Mouse (Mus musculus) gastrocnemius, adult 2 months (tissue): ENCODE data around the gene Gars. TPM values are rescaled to one million over a fixed set of nuclear protein-coding genes. Genes with fewer than 3 reads are reported as not detected.

ENCODE experiments used
- DNase-seq: peaks from one replicate; pipeline ENCODE4 v3.0.0; 2022
- H3K27ac ChIP-seq: fragments of 200-600 bp; 2 replicates; pipeline ENCODE4 v1.8.1; 2022; ENCODE audit warnings: mild to moderate bottlenecking
- H3K4me3 ChIP-seq: fragments of 200-600 bp; 2 replicates; pipeline ENCODE4 v1.8.1; 2022; ENCODE audit warnings: mild to moderate bottlenecking, moderate library complexity
- CTCF ChIP-seq: fragments of 200-600 bp; IDR thresholded peaks from 2 replicates; pipeline ENCODE4 v1.8.1; 2022; ENCODE audit warnings: antibody characterized with exemption, mild to moderate bottlenecking, moderate library complexity
- intact Hi-C: fragments of 180-260 bp; cut with DNase I; formaldehyde crosslinking; loops from one replicate; pipeline ENCODE4 v1.15.1; 2025
- total RNA-seq, 2 experiments: library from RNA; stranded (reverse); gene quantifications; 2 replicates each; pipeline ENCODE4 v1.2.3; 2021

Gene Gars
- total RNA-seq, 2 experiments from 2014 or later, result 60.2 to 61.6 TPM

DNA sequence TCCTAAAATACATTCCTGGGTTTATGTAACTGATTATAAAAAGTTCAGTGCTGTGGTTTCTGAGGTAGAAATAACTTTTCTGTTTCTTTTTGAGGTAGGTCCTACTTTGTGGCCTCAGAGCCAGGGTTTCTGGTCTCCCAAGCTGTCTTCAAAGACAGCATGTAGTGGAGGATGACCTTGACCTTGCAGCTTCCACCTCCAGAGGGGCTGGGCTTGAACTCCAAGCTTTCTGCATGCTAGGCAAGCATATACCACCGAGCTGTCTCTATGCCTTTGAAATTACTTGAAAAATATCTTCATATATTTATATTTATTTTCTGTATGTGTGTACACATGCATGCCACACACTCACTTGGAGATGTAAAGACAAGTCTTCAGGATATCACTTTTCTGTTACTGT lies 2.2 kb downstream of the Gars start:
- intact Hi-C loops, result no loop called here
- H3K4me3 ChIP-seq, result no peak overlapping the region
- no peak overlapping the region for H3K27ac ChIP-seq
- no peak for TF ChIP-seq CTCF
- no peak for DNase-seq

DNA sequence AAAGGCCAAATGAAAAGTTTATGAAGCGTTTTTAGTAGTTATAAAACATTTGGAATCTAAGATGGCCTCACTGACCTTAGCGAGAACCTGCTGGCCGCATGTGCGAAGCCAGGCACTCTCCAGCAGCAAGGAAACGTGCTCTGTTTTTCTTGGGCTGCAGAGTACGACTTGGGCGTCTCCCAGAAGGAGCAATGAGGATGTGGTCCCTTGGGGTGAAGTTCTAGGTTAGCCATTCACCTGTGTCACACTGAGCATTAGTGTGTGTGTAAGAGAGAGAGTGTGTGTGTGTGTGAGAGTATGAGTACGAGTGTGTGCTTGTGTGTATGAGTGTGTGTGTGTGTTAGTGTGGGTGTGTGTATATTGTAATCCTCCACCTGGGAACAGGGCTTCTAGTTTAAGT lies 5.4 kb downstream of the Gars start:
- TF ChIP-seq CTCF, result no peak
- no peak for DNase-seq
- no peak overlapping the region for H3K27ac ChIP-seq
- intact Hi-C loops, result no loop called here
- no peak overlapping the region for H3K4me3 ChIP-seq

DNA sequence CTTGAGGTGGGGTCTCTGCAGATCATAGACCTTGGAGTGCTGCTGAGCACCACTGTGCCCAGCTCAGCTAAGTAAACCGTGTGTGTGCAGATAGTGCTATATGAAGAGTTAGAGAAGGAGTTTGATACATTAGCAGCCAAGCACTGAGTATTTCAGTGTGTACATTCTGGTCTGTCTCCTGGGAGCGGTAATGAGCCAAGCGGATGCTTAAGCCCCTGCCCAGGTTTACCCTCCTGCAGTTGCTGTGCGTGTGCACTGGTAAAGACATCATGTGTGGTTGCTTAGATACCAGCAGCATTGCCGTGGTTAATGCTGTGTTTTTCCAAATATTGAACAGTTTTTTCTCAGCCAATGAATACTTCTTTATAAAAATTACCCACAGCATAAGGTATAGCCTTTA lies 6.7 kb downstream of the Gars start:
- intact Hi-C loops, result no loop called here
- no peak overlapping the region for H3K4me3 ChIP-seq
- H3K27ac ChIP-seq, result no peak overlapping the region
- no peak for DNase-seq
- TF ChIP-seq CTCF, result no peak

DNA sequence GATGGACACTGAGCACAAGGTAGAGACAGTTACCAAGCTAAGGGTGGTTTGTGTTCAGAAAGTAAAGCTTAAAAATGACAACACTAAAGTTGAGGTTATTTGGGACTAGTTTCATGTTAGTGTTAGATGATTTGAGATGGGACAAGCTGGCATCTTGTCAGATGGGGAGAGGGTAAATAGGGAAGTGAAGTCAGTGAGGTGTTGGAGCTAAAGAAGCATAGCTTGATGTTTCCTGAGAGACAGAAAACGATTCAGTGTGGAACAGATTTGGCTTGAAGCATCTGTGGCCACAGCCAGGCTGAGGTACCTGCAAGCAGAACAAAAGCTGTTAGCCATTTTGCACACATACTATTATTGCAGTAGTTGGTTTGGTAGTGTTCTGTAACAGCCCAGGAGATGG lies 7.5 kb downstream of the Gars start:
- Histone ChIP-seq H3K27ac (no peak overlapping the region), H3K4me3 (no peak overlapping the region)
- TF ChIP-seq CTCF, result no peak
- DNase-seq, result no peak
- intact Hi-C loops, result no loop called here

DNA sequence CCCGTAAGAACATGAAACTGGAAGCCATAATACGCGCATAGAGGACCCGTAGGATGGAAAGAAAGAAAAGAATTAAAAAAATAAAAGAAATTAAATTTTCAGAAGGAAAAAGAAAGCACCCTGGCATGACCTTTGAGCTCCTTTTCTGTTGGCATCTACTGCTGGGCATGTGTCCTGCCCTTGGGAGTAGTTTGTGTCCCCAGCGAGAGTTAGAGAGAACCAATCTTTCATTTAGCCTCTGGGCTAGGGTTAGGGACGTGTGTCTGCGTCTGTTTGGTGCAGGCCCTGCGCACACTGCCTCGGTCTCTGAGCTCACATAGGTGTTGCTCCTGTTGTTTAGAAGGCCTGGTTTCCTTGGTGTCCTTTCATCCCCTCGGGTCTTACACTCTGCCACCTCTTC lies 11.4 kb downstream of the Gars start:
- intact Hi-C loops, result no loop called here
- H3K4me3 ChIP-seq, result no peak overlapping the region
- TF ChIP-seq CTCF, result no peak
- DNase-seq, result no peak
- H3K27ac ChIP-seq, result no peak overlapping the region

DNA sequence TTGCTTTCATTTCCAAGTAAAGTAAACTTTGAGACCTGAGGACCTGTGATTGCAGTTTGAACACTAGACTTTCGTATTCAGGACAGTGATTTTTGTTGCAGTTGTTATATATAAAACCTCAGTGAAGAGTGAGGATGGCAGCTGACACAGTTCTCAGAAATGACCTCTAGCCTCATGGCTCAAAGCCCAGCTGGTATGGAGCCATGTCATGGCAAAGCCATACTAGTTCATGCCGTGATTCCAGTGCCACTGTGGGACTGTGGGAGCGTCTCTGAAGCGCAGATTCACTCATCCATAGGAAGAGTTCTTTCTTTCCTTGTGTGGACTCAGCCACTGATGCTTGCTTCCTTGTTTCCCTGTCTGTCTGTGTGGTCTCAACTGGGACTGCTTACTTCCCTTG lies 16.7 kb downstream of the Gars start:
- DNase-seq, result no peak
- Histone ChIP-seq H3K27ac (no peak overlapping the region), H3K4me3 (no peak overlapping the region)
- intact Hi-C loops, result no loop called here
- TF ChIP-seq CTCF, result no peak

DNA sequence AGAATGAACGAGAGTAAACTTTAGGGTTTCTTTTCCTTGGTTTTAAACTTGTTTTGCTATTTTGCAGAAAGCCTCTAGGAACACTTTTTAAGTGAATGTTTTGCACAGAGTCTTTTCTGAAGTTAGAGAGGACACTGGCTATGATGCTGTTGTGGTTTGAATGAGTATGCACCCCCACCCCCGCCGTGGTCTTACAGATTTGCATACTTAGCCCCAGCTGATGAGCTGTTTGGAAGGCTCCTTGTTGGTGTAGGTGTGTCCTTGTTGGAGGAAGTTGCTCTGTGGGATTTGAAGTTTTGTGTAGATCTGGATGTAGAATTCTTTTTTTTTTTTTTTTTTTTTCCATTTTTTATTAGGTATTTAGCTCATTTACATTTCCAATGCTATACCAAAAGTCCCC lies 19.6 kb downstream of the Gars start:
- H3K4me3 ChIP-seq, result no peak overlapping the region
- intact Hi-C loops, result no loop called here
- no peak overlapping the region for H3K27ac ChIP-seq
- no peak for DNase-seq
- no peak for TF ChIP-seq CTCF

DNA sequence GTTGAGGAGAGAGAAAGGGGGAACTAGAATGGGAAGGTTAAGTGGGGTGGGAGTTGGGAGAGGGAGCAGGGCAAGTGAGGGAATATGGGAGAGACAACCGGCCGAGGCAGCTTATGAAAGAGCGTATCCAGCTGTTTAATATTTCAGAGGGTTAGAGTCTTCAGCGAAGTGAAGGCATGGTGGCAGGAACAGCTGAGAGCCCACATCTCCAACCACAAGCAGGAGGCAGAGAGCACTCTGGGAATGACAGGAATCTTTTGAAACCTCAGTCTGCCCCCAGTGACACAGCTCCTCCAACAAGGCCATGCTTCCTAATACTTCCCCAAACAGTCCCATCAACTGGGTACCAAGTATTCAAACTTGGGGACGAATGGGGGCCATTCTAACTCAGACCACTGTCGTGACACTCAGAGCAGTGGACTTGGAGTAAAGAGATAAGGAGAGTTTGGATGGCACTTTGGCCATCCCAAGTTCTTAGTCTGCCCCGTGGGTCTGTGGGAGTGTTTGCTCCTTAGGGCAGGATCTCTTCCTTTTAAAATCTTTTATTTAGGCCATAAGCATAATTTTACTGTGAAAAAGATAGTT lies 22.5 kb downstream of the Gars start:
- DNase-seq, result no peak
- Histone ChIP-seq H3K4me3 (no peak overlapping the region), H3K27ac (no peak overlapping the region)
- intact Hi-C loops, result no loop called here
- TF ChIP-seq CTCF, result no peak

DNA sequence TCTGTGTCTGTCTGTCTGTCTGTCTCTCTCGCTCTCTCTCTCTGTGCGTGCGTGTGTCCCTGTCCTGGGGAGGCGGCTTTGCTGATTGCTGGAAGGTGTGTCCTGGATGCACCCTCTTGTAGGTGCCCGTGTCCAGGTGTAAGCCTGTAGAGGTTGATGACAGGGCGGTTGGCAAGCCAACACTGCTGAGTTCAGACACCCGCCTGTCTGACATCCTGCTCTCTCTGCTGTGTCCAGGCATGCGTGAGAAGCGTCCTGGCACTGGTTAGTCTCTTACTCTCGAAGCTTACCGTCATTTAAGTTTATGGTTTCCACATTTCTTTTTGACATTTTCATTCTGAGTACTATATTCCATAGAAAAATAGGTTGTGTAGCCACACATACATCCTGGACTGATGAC lies 23.5 kb downstream of the Gars start:
- intact Hi-C loops, result no loop called here
- TF ChIP-seq CTCF, result no peak
- DNase-seq, result no peak
- Histone ChIP-seq H3K4me3 (no peak overlapping the region), H3K27ac (no peak overlapping the region)

DNA sequence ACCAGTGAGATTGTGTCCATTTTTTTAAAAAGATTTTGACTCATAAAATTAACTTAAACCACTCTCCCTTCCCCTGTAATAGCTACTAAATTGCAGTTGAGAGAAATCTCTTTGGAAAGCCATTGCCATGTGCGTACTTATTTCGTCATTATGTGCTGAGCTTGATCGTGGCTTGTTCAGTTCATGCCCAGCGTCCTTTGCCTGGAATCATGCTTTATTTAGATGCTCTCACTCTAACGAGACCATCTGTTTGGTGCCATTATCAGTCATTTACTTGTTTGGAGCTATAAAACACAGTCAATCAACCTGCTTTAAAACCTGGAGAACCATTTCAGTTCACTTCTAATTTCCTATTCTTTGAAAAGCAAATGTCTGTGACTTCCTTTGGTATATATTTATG lies 24.4 kb downstream of the Gars start:
- H3K27ac ChIP-seq, result no peak overlapping the region
- TF ChIP-seq CTCF, result no peak
- no peak overlapping the region for H3K4me3 ChIP-seq
- no peak for DNase-seq
- intact Hi-C loops, result no loop called here

DNA sequence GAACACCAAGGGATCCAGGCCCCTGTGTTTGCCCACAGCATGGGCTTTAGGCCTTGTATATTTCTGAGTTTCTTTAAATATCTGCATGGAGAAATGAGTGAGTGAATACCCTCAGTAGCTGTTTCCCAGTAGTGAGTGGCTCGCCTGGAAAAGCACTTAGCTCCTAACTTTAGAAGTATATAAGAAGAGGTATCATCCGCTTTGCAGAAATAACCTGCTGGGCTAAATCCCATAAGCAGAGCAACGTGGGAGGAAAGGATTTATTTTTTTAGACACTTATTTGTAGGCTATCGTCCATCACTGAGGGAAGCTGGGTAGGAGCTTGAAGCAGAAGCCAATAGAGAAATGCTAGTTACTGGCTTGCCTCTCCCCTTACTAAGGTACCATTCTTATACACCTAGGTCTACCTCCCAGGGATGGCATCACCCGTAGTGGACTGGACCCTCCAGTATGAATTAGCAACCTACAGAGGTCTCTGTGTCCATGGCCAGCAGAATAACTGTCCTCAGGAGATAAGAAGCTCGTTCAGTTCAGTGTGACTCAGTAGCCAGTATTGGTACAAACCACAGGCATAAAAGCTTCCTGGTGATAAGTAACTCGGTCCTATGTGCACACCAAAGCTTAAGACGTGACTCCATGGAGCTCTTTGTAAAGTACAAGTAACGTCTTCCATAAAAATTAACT lies 26.1 kb downstream of the Gars start:
- intact Hi-C loops, result no loop called here
- no peak for DNase-seq
- Histone ChIP-seq H3K4me3 (no peak overlapping the region), H3K27ac (no peak overlapping the region)
- TF ChIP-seq CTCF, result no peak

DNA sequence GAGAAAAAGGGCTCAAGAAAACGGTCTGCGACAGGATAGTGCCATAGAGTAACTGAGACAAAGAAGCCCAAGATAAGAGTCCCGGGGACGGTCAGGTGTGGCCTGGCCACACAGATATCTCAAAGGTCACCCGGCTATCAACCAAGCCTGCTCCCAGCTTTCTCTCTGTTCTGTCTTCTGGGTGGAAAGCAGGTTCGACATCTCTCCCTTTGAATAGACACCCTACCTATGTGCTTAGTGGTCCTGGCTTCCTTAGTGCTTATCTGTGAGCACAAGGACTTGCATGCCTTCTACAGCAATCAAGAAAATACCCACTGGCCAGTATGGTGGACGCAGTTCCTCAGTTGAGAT lies 26.6 kb downstream of the Gars start:
- TF ChIP-seq CTCF, result no peak
- Histone ChIP-seq H3K4me3 (no peak overlapping the region), H3K27ac (no peak overlapping the region)
- intact Hi-C loops, result no loop called here
- no peak for DNase-seq

DNA sequence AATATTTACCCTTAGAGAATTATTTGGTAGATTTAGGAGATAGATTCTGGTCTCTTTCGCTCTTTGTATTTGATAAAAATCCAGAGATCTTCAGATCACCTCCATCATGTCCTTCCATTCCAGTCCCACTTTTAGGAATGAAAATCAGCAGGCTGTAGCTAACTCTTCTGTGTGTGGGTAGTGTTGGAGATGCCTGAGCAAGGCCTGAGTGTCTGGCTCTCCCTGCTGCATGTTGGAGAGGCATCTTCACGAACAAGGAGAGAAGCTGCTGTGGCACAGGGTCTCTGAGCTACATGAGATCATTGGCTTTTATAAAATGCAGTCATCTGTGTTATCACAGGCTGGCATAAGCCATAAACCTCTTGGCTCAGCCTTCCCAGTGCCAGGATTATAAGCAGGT lies 28.1 kb downstream of the Gars start:
- Histone ChIP-seq H3K27ac (no peak overlapping the region), H3K4me3 (no peak overlapping the region)
- TF ChIP-seq CTCF, result no peak
- intact Hi-C loops, result no loop called here
- no peak for DNase-seq

DNA sequence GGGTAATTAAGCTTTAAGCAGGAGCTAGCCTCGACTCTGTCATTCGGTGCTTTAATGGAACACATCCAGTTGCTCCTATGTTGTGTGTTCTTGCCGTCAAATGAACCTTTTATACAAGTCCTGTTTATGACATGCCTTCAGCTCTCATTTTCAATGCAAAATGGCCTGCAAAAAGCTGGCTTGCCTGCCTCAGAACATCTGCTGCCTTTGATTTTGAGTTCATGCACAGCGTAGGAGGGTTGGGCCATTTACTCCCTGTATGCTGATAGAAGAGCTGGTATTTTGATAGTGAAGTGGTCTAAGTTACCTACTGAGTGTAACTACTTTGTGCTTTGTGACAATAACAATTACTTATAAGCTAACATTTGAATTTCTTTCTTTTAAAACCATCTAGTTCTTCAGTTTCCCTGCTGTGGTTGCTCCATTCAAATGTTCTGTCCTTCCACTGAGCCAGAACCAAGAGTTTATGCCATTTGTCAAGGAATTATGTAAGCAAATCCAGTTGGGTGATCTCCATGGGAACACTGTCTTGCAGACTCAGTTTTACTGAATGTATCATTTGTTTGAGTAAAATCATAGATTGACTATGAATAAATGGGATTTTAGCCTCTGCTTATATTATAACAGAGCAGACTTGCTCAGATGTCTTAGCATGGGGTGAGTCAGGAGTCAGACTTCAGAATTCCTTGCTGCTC lies 38.9 kb downstream of the Gars start:
- no peak overlapping the region for H3K4me3 ChIP-seq
- intact Hi-C loops, result no loop called here
- no peak for TF ChIP-seq CTCF
- no peak overlapping the region for H3K27ac ChIP-seq
- no peak for DNase-seq
